17 mouse cellular contexts compared by ENCODE assay signal in genomic region chr19:43775433-43775832, GRCm38 (mm10). TPM values are rescaled to one million over a fixed set of nuclear protein-coding genes. Genes with fewer than 3 reads are reported as not detected.
"Had no signal": no experiment of that assay in that cellular context is flagged by ENCODE, and none has a peak within 500 bp of the region (broad histone marks: within the 10 kb centered on the region; RNA-seq: fewer than 3 reads in every experiment).

No protein-coding gene starts in this region.

- H3K27me3 ChIP-seq: kidney, embryonic 15.5 days; liver, embryonic 13.5 days; lung, embryonic 15.5 days; midbrain, embryonic 12.5 days had no signal

- H3K27ac ChIP-seq: kidney, embryonic 15.5 days; left cerebral cortex, adult 2 months; limb, embryonic 10.5 days; liver, embryonic 13.5 days; lung, embryonic 15.5 days; macrophage; midbrain, embryonic 12.5 days had no signal

- DNase-seq: kidney, postnatal 14 days; liver, embryonic 13.5 days; liver, postnatal 0 days; lung, postnatal 14 days; right cerebral cortex, adult 18-20 months; right cerebral cortex, postnatal 25 days; spleen, adult 18-20 months; thymus, adult 18-20 months; thymus, postnatal 14 days had no signal

- H3K4me2 ChIP-seq: kidney, embryonic 15.5 days; liver, embryonic 13.5 days; lung, embryonic 15.5 days; midbrain, embryonic 12.5 days had no signal

- ATAC-seq: liver, postnatal 0 days; midbrain, embryonic 16.5 days had no signal

- H3K4me1 ChIP-seq: limb, embryonic 10.5 days; lung, embryonic 15.5 days; midbrain, embryonic 12.5 days had no signal

- H3K9ac ChIP-seq: kidney, embryonic 15.5 days; liver, embryonic 13.5 days; liver, postnatal 0 days; lung, embryonic 15.5 days; midbrain, embryonic 12.5 days had no signal

- H3K36me3 ChIP-seq: kidney, embryonic 15.5 days; limb, embryonic 10.5 days; liver, embryonic 13.5 days; lung, embryonic 15.5 days; midbrain, embryonic 12.5 days had no signal

- H3K9me3 ChIP-seq: kidney, embryonic 15.5 days; limb, embryonic 10.5 days; liver, embryonic 13.5 days; lung, embryonic 15.5 days; midbrain, embryonic 12.5 days had no signal

- H3K4me3 ChIP-seq: kidney, embryonic 15.5 days; left cerebral cortex, adult 2 months; limb, embryonic 10.5 days; liver, embryonic 13.5 days; lung, embryonic 15.5 days; midbrain, embryonic 12.5 days had no signal

RNA-seq across cellular contexts. Expression of gene Abcc2, which starts 6.6 kb away (rescaled TPM):
- total RNA-seq: megakaryocyte-erythroid progenitor cell, adult 5-6 weeks had no signal
- polyA plus RNA-seq: midbrain, embryonic 12.5 days had no signal
